ENCODE assay signal across 23 mouse cellular contexts in genomic region chr13:100859117-100859516, GRCm38 (mm10). TPM values are rescaled to one million over a fixed set of nuclear protein-coding genes. Genes with fewer than 3 reads are reported as not detected.
DNase-seq lines count a peak whose midpoint lies in the region; ATAC-seq and TF ChIP-seq lines count a peak whose summit lies in the region.
"Had no signal": no experiment of that assay in that cellular context is flagged by ENCODE, and none has a peak within 500 bp of the region (broad histone marks: within the 10 kb centered on the region; RNA-seq: fewer than 3 reads in every experiment).

No protein-coding gene starts in this region.

- no peak overlapping the region for H3K4me2 ChIP-seq in limb, embryonic 15.5 days
- H3K4me2 ChIP-seq: embryonic facial prominence, embryonic 12.5 days; limb, embryonic 12.5 days; liver, embryonic 15.5 days; neural tube, embryonic 13.5 days had no signal

- WGBS in limb, embryonic 15.5 days = 73% methylated on average over 7 of the region's 7 CpGs
- 87% methylated on average over 7 of the region's 7 CpGs for WGBS in limb, embryonic 10.5 days
- WGBS in cerebellum, adult 2 months = 88% methylated on average over 7 of the region's 7 CpGs

- H3K27ac ChIP-seq in limb, embryonic 15.5 days = peak overlapping the region; percentile 48; the same call in 1 of the 2 replicates
- no peak overlapping the region for H3K27ac ChIP-seq in limb, embryonic 10.5 days
- no peak overlapping the region for H3K27ac ChIP-seq in cerebellum, adult 2 months (ENCODE audit: insufficient read depth, low read length)
- H3K27ac ChIP-seq: embryonic facial prominence, embryonic 12.5 days; heart, embryonic 10.5 days; hindbrain, embryonic 10.5 days; limb, embryonic 12.5 days; liver, embryonic 15.5 days; neural tube, embryonic 13.5 days had no signal

- no peak for TF ChIP-seq POLR2A in cerebellum, adult 2 months (IDR thresholded peaks at IDR 0.05; ENCODE audit: borderline replicate concordance, insufficient read depth, low read length)

- H3K4me1 ChIP-seq in limb, embryonic 15.5 days = no peaks in the 10 kb centered on the region
- H3K4me1 ChIP-seq in limb, embryonic 10.5 days = no peaks in the 10 kb centered on the region
- no peaks in the 10 kb centered on the region for H3K4me1 ChIP-seq in cerebellum, adult 2 months (ENCODE audit: control insufficient read depth, insufficient read depth, low read length)
- H3K4me1 ChIP-seq: embryonic facial prominence, embryonic 12.5 days; heart, embryonic 10.5 days; hindbrain, embryonic 10.5 days; limb, embryonic 12.5 days; neural tube, embryonic 13.5 days had no signal

- no peak overlapping the region for H3K9ac ChIP-seq in limb, embryonic 15.5 days
- H3K9ac ChIP-seq: embryonic facial prominence, embryonic 12.5 days; forebrain, postnatal 0 days; limb, embryonic 12.5 days; liver, embryonic 15.5 days; neural tube, embryonic 13.5 days had no signal

- H3K27me3 ChIP-seq in limb, embryonic 15.5 days = no peaks in the 10 kb centered on the region
- no peaks in the 10 kb centered on the region for H3K27me3 ChIP-seq in limb, embryonic 10.5 days (ENCODE audit: low read depth, poor library complexity, severe bottlenecking)
- no peaks in the 10 kb centered on the region for H3K27me3 ChIP-seq in cerebellum, adult 2 months (ENCODE audit: control insufficient read depth, insufficient read depth, low read length)
- H3K27me3 ChIP-seq: embryonic facial prominence, embryonic 12.5 days; limb, embryonic 12.5 days; liver, embryonic 15.5 days; neural tube, embryonic 13.5 days had no signal

- H3K4me3 ChIP-seq in limb, embryonic 15.5 days = no peak overlapping the region
- H3K4me3 ChIP-seq in limb, embryonic 10.5 days = no peak overlapping the region
- H3K4me3 ChIP-seq in cerebellum, adult 2 months (replicated peaks; ENCODE audit: insufficient read depth, low read depth, low read length) = no peak overlapping the region
- H3K4me3 ChIP-seq: embryonic facial prominence, embryonic 12.5 days; heart, embryonic 10.5 days; hindbrain, embryonic 10.5 days; limb, embryonic 12.5 days; liver, embryonic 15.5 days; neural tube, embryonic 13.5 days had no signal

- no peaks in the 10 kb centered on the region for H3K9me3 ChIP-seq in limb, embryonic 15.5 days
- no peaks in the 10 kb centered on the region for H3K9me3 ChIP-seq in limb, embryonic 10.5 days (replicated peaks)
- H3K9me3 ChIP-seq: embryonic facial prominence, embryonic 12.5 days; heart, embryonic 10.5 days; hindbrain, embryonic 10.5 days; limb, embryonic 12.5 days; liver, embryonic 15.5 days; neural tube, embryonic 13.5 days had no signal

- TF ChIP-seq CTCF in cerebellum, adult 2 months (IDR thresholded peaks at IDR 0.05; ENCODE audit: borderline replicate concordance, insufficient read depth, low read depth, low read length) = no peak

- no peak for DNase-seq in limb, embryonic 10.5 days (ENCODE audit: low spot score)
- peak; percentile 44 for DNase-seq in MEL-GATA-1-ER (ENCODE audit: extremely low read depth, low read depth)
- DNase-seq in adrenal gland, adult 2 months = no peak
- no peak for DNase-seq in cerebellum, adult 2 months
- DNase-seq: adrenal gland, postnatal 36 days; cerebellum, adult 11-12 months; cerebellum, postnatal 14 days; forebrain, postnatal 0 days; kidney, postnatal 25 days; layer of hippocampus, postnatal 36 days; midbrain, embryonic 14.5 days; thymus, postnatal 14 days had no signal

- H3K36me3 ChIP-seq in limb, embryonic 15.5 days = no peaks in the 10 kb centered on the region
- no peaks in the 10 kb centered on the region for H3K36me3 ChIP-seq in limb, embryonic 10.5 days
- H3K36me3 ChIP-seq: embryonic facial prominence, embryonic 12.5 days; heart, embryonic 10.5 days; hindbrain, embryonic 10.5 days; limb, embryonic 12.5 days; liver, embryonic 15.5 days; neural tube, embryonic 13.5 days had no signal

- no peak for ATAC-seq in limb, embryonic 15.5 days (ENCODE audit: insufficient number of reproducible peaks, low FRiP score, low TSS enrichment, low read depth)
- peak; percentile 94 for ATAC-seq in granulocyte monocyte progenitor cell, adult 5-6 weeks (replicated peaks; ENCODE audit: poor library complexity, severe bottlenecking)
- ATAC-seq in monocyte, adult 5-6 weeks (replicated peaks; ENCODE audit: insufficient number of reproducible peaks, low FRiP score, low TSS enrichment, poor library complexity, severe bottlenecking) = 0 out of 2 replicates have a peak, but pooled peaks have one; percentile 22
- ATAC-seq: forebrain, postnatal 0 days; intestine, postnatal 0 days; lung, postnatal 0 days had no signal

RNA-seq across cellular contexts. Expression of gene Slc30a5, which starts 25.9 kb away (rescaled TPM):
- polyA plus RNA-seq in limb, embryonic 15.5 days (2015; fragmentation: Nextera tagmentation; extraction: Ambion mirVana) = 57.4 and 64.1 TPM in 2 replicates
- polyA plus RNA-seq in limb, embryonic 10.5 days (2016; fragmentation: Nextera tagmentation; extraction: Ambion mirVana) = 44.8 and 45.2 TPM in 2 replicates
- total RNA-seq in granulocyte monocyte progenitor cell, adult 5-6 weeks (2014; fragmentation: Nextera tagmentation) = 97.0 and 97.9 TPM in 2 replicates
- 96.8 and 111 TPM in 2 replicates for total RNA-seq in granulocyte monocyte progenitor cell, adult 5-6 weeks (2017)
- total RNA-seq in monocyte, adult 5-6 weeks (2017) = 64.2 to 92.8 TPM (median 72.0 TPM) in 3 replicates
- total RNA-seq in adrenal gland, adult 2 months (2021) = 10 to 100 TPM; 42.5 to 45.0 TPM
- 16.9 and 19.8 TPM in 2 replicates for polyA plus RNA-seq in adrenal gland, adult 2 months (2012; rRNA removed)
- polyA plus RNA-seq in cerebellum, adult 2 months (2012; rRNA removed) = 42.7 and 44.0 TPM in 2 replicates
